Mouse (Mus musculus): Measurements from ENCODE around the gene Uimc1. TPM values are rescaled to one million over a fixed set of nuclear protein-coding genes. Genes with fewer than 3 reads are reported as not detected.

The Uimc1 gene
- total and polyA plus RNA-seq, 3 experiments: 32.5 to 143 TPM; not detected in 1

- TF ChIP-seq UBTF (IDR thresholded peaks at IDR 0.05; ENCODE audit: borderline replicate concordance, insufficient read depth, low read depth, low read length) (0 out of 2 replicates have a peak, but pooled peaks have one; percentile 78), EP300 (IDR thresholded peaks at IDR 0.05; ENCODE audit: low read depth in 1 of 2, low read length in 2 of 2) (no peak), GATA1 (IDR thresholded peaks at IDR 0.05; ENCODE audit: low read depth, low read length) (no peak), GABPA (IDR thresholded peaks at IDR 0.05; ENCODE audit: low read depth, low read length) (no peak), ZMIZ1 (IDR thresholded peaks at IDR 0.05; ENCODE audit: low read depth, low read length) (peak; percentile 89)
These were observed 5.2 kb upstream of the Uimc1 start, which contains the start of gene Zfp346 (continued) for GRCm38 (mm10) chr13:55105045-55105952.

- Histone ChIP-seq H3K27me3 (ENCODE audit: control insufficient read depth in 1 of 2, insufficient read depth in 2 of 2, low read length in 2 of 2) (no peaks in the 10 kb centered on the region), H3K4me1 (ENCODE audit: control insufficient read depth in 1 of 2, insufficient read depth in 2 of 2, low read length in 2 of 2) (peaks cover 3 to 23% of the 10 kb centered on the region in 2 experiments; a peak in 3 of 4 replicates), H3K27ac (ENCODE audit: control insufficient read depth, low read depth, low read length) (peak overlapping the region; percentile 25; the same call in 1 of the 2 replicates), H3K4me3 (ENCODE audit: control insufficient read depth in 1 of 2, insufficient read depth in 1 of 2, low read depth in 2 of 2, low read length in 2 of 2) (no peak overlapping the region), H3K9ac (ENCODE audit: control insufficient read depth, low read depth, low read length, poor library complexity, severe bottlenecking) (no peak overlapping the region), H3K36me3 (ENCODE audit: control insufficient read depth in 1 of 2, insufficient read depth in 2 of 2, low read length in 2 of 2) (peaks cover 0 to 29% of the 10 kb centered on the region in 2 experiments; a peak in 3 of 4 replicates), H3K9me3 (replicated peaks; ENCODE audit: insufficient read depth, low read length) (no peaks in the 10 kb centered on the region), H3K79me2 (ENCODE audit: control insufficient read depth, insufficient read depth, low read length, poor library complexity) (peaks cover 38% of the 10 kb centered on the region)
- TF ChIP-seq TAL1 (IDR thresholded peaks at IDR 0.05; ENCODE audit: low read length) (peak; percentile 11; the same call in 1 of the 2 replicates), MYB (IDR thresholded peaks at IDR 0.05; ENCODE audit: low read depth, low read length) (no peak), UBTF (IDR thresholded peaks at IDR 0.05; ENCODE audit: borderline replicate concordance, insufficient read depth, low read depth, low read length) (no peak), MAZ (IDR thresholded peaks at IDR 0.05; ENCODE audit: low read depth, low read length) (no peak), ZKSCAN1 (IDR thresholded peaks at IDR 0.05; ENCODE audit: low read depth, low read length) (no peak), USF1 (IDR thresholded peaks at IDR 0.05; ENCODE audit: low read depth, low read length) (no peak), ELF1 (IDR thresholded peaks at IDR 0.05; ENCODE audit: low read depth, low read length) (no peak), RCOR1 (IDR thresholded peaks at IDR 0.05; ENCODE audit: low read depth, low read length) (no peak), EP300 (IDR thresholded peaks at IDR 0.05; ENCODE audit: low read depth in 1 of 2, low read length in 2 of 2) (no peak), MXI1 (IDR thresholded peaks at IDR 0.05; ENCODE audit: low read depth, low read length) (no peak), JUND (IDR thresholded peaks at IDR 0.05; ENCODE audit: low read depth, low read length) (no peak), ZNF384 (IDR thresholded peaks at IDR 0.05; ENCODE audit: low read depth, low read length) (no peak), GATA1 (IDR thresholded peaks at IDR 0.05; ENCODE audit: low read depth, low read length) (peak; percentile 43), MEF2A (IDR thresholded peaks at IDR 0.05; ENCODE audit: extremely low read depth, insufficient replicate concordance, low read depth, low read length, poor library complexity, severe bottlenecking) (no peak), SIN3A (IDR thresholded peaks at IDR 0.05; ENCODE audit: low read length) (peak; percentile 28; the same call in 1 of the 2 replicates), TCF12 (IDR thresholded peaks at IDR 0.05; ENCODE audit: low read depth, low read length) (no peak), POLR2AphosphoS5 (IDR thresholded peaks at IDR 0.05; ENCODE audit: borderline replicate concordance, low read depth, low read length) (no peak), MAFK (IDR thresholded peaks at IDR 0.05; ENCODE audit: borderline replicate concordance, low read depth, low read length) (no peak), E2F4 (IDR thresholded peaks at IDR 0.05; ENCODE audit: borderline replicate concordance, low read depth, low read length) (no peak)
- DNase-seq (ENCODE audit: low read depth, low spot score): peak; percentile 48
These were observed 3.3 kb upstream of the Uimc1 start for GRCm38 (mm10) chr13:55103351-55103750.
